Mouse (Mus musculus): ENCODE measurements around the gene Psme2. TPM values are rescaled to one million over a fixed set of nuclear protein-coding genes. Genes with fewer than 3 reads are reported as not detected.

Gene Psme2
- polyA plus RNA-seq, 1 experiment from 2014 or later, result 182 TPM

- ATAC-seq, result peak; percentile 77
- Histone ChIP-seq H3K4me1 (replicated peaks; ENCODE audit: control insufficient read depth, insufficient read depth, low read length) (peaks cover 15% of the 10 kb centered on the region), H3K4me3 (replicated peaks; ENCODE audit: low read length) (peak within 1 kb of the TSS; percentile 77), H3K4me2 (ENCODE audit: low read length) (peak within 1 kb of the TSS; percentile 76), H3K36me3 (ENCODE audit: control insufficient read depth, insufficient read depth) (peaks cover 9% of the 10 kb centered on the region), H3K27me3 (replicated peaks; ENCODE audit: control insufficient read depth, insufficient read depth, low read length) (no peaks in the 10 kb centered on the region), H3K27ac (ENCODE audit: low read length) (peak within 1 kb of the TSS; percentile 99), H3K9ac (replicated peaks; ENCODE audit: low read depth, low read length) (peak within 1 kb of the TSS; percentile 70), H3K9me3 (ENCODE audit: control insufficient read depth, low read length) (no peaks in the 10 kb centered on the region)
- WGBS, result under 1% methylated on average over 27 of the region's 27 CpGs
These were observed 31.1 kb downstream of the Psme2 start, which contains the start of gene Dcaf11 for GRCm38 (mm10) chr14:55559799-55560201. Gene Dcaf11, plus strand, starts transcription at chr14:55560006.

GRCm38 (mm10) chr14:55558740-55559448, 32.0 kb downstream of the Psme2 start:
- H3K9me3 ChIP-seq (ENCODE audit: control insufficient read depth, low read length), result no peaks in the 10 kb centered on the region
- no peaks in the 10 kb centered on the region for H3K27me3 ChIP-seq (replicated peaks; ENCODE audit: control insufficient read depth, insufficient read depth, low read length)
- H3K4me1 ChIP-seq (replicated peaks; ENCODE audit: control insufficient read depth, insufficient read depth, low read length), result peaks cover 15% of the 10 kb centered on the region
- whole genome bisulfite sequencing, result 59% methylated on average over 6 of the region's 6 CpGs
- no peak overlapping the region for H3K4me3 ChIP-seq (replicated peaks; ENCODE audit: low read length)
- peak overlapping the region; percentile 76 for H3K4me2 ChIP-seq (ENCODE audit: low read length)
- H3K36me3 ChIP-seq (ENCODE audit: control insufficient read depth, insufficient read depth), result peaks cover 1% of the 10 kb centered on the region; the same call in 1 of the 2 replicates
- no peak overlapping the region for H3K27ac ChIP-seq (ENCODE audit: low read length)
- no peak overlapping the region for H3K9ac ChIP-seq (replicated peaks; ENCODE audit: low read depth, low read length)
- ATAC-seq, result no peak

- Histone ChIP-seq H3K27ac (ENCODE audit: low read length) (no peak overlapping the region), H3K4me1 (replicated peaks; ENCODE audit: control insufficient read depth, insufficient read depth, low read length) (peaks cover 15% of the 10 kb centered on the region), H3K9me3 (ENCODE audit: control insufficient read depth, low read length) (no peaks in the 10 kb centered on the region), H3K4me2 (ENCODE audit: low read length) (no peak overlapping the region), H3K36me3 (ENCODE audit: control insufficient read depth, insufficient read depth) (no peaks in the 10 kb centered on the region), H3K27me3 (replicated peaks; ENCODE audit: control insufficient read depth, insufficient read depth, low read length) (no peaks in the 10 kb centered on the region), H3K9ac (replicated peaks; ENCODE audit: low read depth, low read length) (no peak overlapping the region), H3K4me3 (replicated peaks; ENCODE audit: low read length) (no peak overlapping the region)
- no peak for ATAC-seq
- 90% methylated on average over 3 of the region's 3 CpGs for WGBS
These were observed 33.3 kb downstream of the Psme2 start for GRCm38 (mm10) chr14:55557587-55557986.

GRCm38 (mm10) chr14:55557003-55557402, 33.9 kb downstream of the Psme2 start:
- Histone ChIP-seq H3K4me2 (ENCODE audit: low read length) (no peak overlapping the region), H3K4me3 (replicated peaks; ENCODE audit: low read length) (no peak overlapping the region), H3K4me1 (replicated peaks; ENCODE audit: control insufficient read depth, insufficient read depth, low read length) (peaks cover 13% of the 10 kb centered on the region), H3K27ac (ENCODE audit: low read length) (no peak overlapping the region), H3K9ac (replicated peaks; ENCODE audit: low read depth, low read length) (no peak overlapping the region), H3K9me3 (ENCODE audit: control insufficient read depth, low read length) (no peaks in the 10 kb centered on the region), H3K27me3 (replicated peaks; ENCODE audit: control insufficient read depth, insufficient read depth, low read length) (no peaks in the 10 kb centered on the region), H3K36me3 (ENCODE audit: control insufficient read depth, insufficient read depth) (no peaks in the 10 kb centered on the region)
- WGBS, result 28% methylated on average over 5 of the region's 5 CpGs
- no peak for ATAC-seq

GRCm38 (mm10) chr14:55555788-55556187, 35.1 kb downstream of the Psme2 start:
- WGBS, result 80% methylated on average over 3 of the region's 3 CpGs
- Histone ChIP-seq H3K27ac (ENCODE audit: low read length) (no peak overlapping the region), H3K9me3 (ENCODE audit: control insufficient read depth, low read length) (no peaks in the 10 kb centered on the region), H3K27me3 (replicated peaks; ENCODE audit: control insufficient read depth, insufficient read depth, low read length) (no peaks in the 10 kb centered on the region), H3K4me2 (ENCODE audit: low read length) (no peak overlapping the region), H3K4me1 (replicated peaks; ENCODE audit: control insufficient read depth, insufficient read depth, low read length) (0 out of 2 replicates have a peak, but pooled peaks cover 2% of the 10 kb centered on the region), H3K36me3 (ENCODE audit: control insufficient read depth, insufficient read depth) (no peaks in the 10 kb centered on the region), H3K4me3 (replicated peaks; ENCODE audit: low read length) (no peak overlapping the region), H3K9ac (replicated peaks; ENCODE audit: low read depth, low read length) (no peak overlapping the region)
- no peak for ATAC-seq

GRCm38 (mm10) chr14:55554635-55555034, 36.3 kb downstream of the Psme2 start:
- H3K9ac ChIP-seq (replicated peaks; ENCODE audit: low read depth, low read length), result no peak overlapping the region
- no peak overlapping the region for H3K4me3 ChIP-seq (replicated peaks; ENCODE audit: low read length)

GRCm38 (mm10) chr14:55551794-55552193, 39.1 kb downstream of the Psme2 start:
- Histone ChIP-seq H3K27ac (ENCODE audit: low read length) (no peak overlapping the region), H3K4me3 (replicated peaks; ENCODE audit: low read length) (no peak overlapping the region), H3K4me1 (replicated peaks; ENCODE audit: control insufficient read depth, insufficient read depth, low read length) (no peaks in the 10 kb centered on the region), H3K4me2 (ENCODE audit: low read length) (no peak overlapping the region), H3K9ac (replicated peaks; ENCODE audit: low read depth, low read length) (no peak overlapping the region), H3K9me3 (ENCODE audit: control insufficient read depth, low read length) (no peaks in the 10 kb centered on the region), H3K27me3 (replicated peaks; ENCODE audit: control insufficient read depth, insufficient read depth, low read length) (no peaks in the 10 kb centered on the region), H3K36me3 (ENCODE audit: control insufficient read depth, insufficient read depth) (peaks cover 2% of the 10 kb centered on the region; the same call in 1 of the 2 replicates)
- WGBS, result 92% methylated on average over 8 of the region's 8 CpGs
- no peak for ATAC-seq

More at GRCm38 (mm10) chr14:55554635-55555034, 36.3 kb downstream of the Psme2 start:
- Histone ChIP-seq H3K4me1 (replicated peaks; ENCODE audit: control insufficient read depth, insufficient read depth, low read length) (0 out of 2 replicates have a peak, but pooled peaks cover 2% of the 10 kb centered on the region), H3K36me3 (ENCODE audit: control insufficient read depth, insufficient read depth) (no peaks in the 10 kb centered on the region), H3K27me3 (replicated peaks; ENCODE audit: control insufficient read depth, insufficient read depth, low read length) (no peaks in the 10 kb centered on the region), H3K27ac (ENCODE audit: low read length) (no peak overlapping the region), H3K4me2 (ENCODE audit: low read length) (no peak overlapping the region), H3K9me3 (ENCODE audit: control insufficient read depth, low read length) (no peaks in the 10 kb centered on the region)
- ATAC-seq, result no peak

- WGBS, result 73% methylated on average over 5 of the region's 5 CpGs
- no peak for ATAC-seq
- no peaks in the 10 kb centered on the region for H3K4me1 ChIP-seq (replicated peaks; ENCODE audit: control insufficient read depth, insufficient read depth, low read length)
- H3K27ac ChIP-seq (ENCODE audit: low read length), result no peak overlapping the region
- no peak overlapping the region for H3K4me3 ChIP-seq (replicated peaks; ENCODE audit: low read length)
- H3K36me3 ChIP-seq (ENCODE audit: control insufficient read depth, insufficient read depth), result peaks cover 2% of the 10 kb centered on the region; the same call in 1 of the 2 replicates
- no peaks in the 10 kb centered on the region for H3K9me3 ChIP-seq (ENCODE audit: control insufficient read depth, low read length)
- no peak overlapping the region for H3K4me2 ChIP-seq (ENCODE audit: low read length)
- H3K9ac ChIP-seq (replicated peaks; ENCODE audit: low read depth, low read length), result no peak overlapping the region
- no peaks in the 10 kb centered on the region for H3K27me3 ChIP-seq (replicated peaks; ENCODE audit: control insufficient read depth, insufficient read depth, low read length)
These were observed 39.6 kb downstream of the Psme2 start for GRCm38 (mm10) chr14:55551347-55551746.

- WGBS, result 73% methylated on average over 6 of the region's 6 CpGs
- no peak for ATAC-seq
- H3K27ac ChIP-seq (ENCODE audit: low read length), result no peak overlapping the region
- no peak overlapping the region for H3K4me2 ChIP-seq (ENCODE audit: low read length)
- no peaks in the 10 kb centered on the region for H3K9me3 ChIP-seq (ENCODE audit: control insufficient read depth, low read length)
- H3K4me3 ChIP-seq (replicated peaks; ENCODE audit: low read length), result no peak overlapping the region
- H3K4me1 ChIP-seq (replicated peaks; ENCODE audit: control insufficient read depth, insufficient read depth, low read length), result no peaks in the 10 kb centered on the region
- H3K36me3 ChIP-seq (ENCODE audit: control insufficient read depth, insufficient read depth), result peaks cover 2% of the 10 kb centered on the region; the same call in 1 of the 2 replicates
- no peak overlapping the region for H3K9ac ChIP-seq (replicated peaks; ENCODE audit: low read depth, low read length)
- no peaks in the 10 kb centered on the region for H3K27me3 ChIP-seq (replicated peaks; ENCODE audit: control insufficient read depth, insufficient read depth, low read length)
These were observed 40.7 kb downstream of the Psme2 start for GRCm38 (mm10) chr14:55550191-55550590.

Data from forebrain, embryonic 16.5 days (tissue).